Mouse (Mus musculus) small intestine, adult 10 weeks (tissue): ENCODE measurements around the gene Arhgap31. TPM values are rescaled to one million over a fixed set of nuclear protein-coding genes. Genes with fewer than 3 reads are reported as not detected.

ENCODE experiments used
- polyA plus RNA-seq: library from polyadenylated mRNA; stranded (reverse); fragments of 350-450 nt; fragmentation: Illumina TruSeq; extraction: RNeasy Lipid Tissue Mini Kit (QIAGEN cat#74804); gene quantifications from one replicate; pipeline ENCODE4 v1.2.3, GENCODE M21; 2014; ENCODE audit warnings: low replicate concordance

The Arhgap31 gene
- 6.0 TPM for polyA plus RNA-seq

DNA sequence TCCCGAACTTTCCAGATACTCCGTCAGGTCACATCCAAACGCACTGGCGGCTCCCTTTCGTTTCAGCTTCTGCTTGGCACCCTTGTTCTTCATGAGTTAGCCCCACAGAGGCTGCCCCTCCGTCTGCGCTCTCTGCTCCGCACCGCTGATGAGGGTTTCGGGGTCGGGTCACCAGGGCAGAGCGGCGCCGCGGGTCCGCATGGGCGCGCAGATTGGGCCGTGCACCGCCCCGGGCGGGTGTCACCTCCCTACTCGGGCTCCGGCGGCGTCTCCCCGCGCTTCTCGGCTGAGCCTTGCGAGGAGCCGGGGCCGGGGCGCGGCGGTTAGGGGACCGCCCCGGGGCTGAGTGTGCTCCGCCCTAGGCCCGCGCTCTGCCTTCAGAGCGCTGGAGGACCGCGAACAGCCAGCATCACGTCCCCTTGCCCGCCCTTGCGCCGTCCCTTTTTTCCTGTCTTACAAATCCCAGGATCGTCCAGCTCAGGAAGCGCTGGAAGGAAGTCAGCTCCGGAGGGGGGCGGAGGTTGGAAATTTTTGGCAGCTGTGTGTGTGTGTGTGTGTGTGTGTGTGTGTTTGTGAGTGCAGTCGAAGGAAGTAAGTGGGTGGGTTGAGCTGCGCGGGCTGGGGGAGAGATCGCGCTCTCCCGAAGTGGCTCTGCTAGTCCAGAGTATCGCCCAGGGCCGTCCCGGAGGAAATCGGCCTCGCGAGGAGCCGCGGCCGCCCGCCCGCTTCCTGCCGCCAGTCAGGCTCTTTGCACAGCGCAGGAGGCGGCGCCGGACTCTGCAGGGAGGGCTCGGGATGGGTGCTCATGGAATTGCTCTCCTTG, at the start of gene Arhgap31:
Gene Arhgap31 (minus strand): TSS at position 694 of the 823 bp plus-strand sequence.

GRCm38 (mm10) chr16:38742113-38742658, 29.1 kb upstream of the Arhgap31 start, which contains the start of gene B4galt4:
Gene B4galt4, plus strand, starts transcription at chr16:38742264.

GRCm38 (mm10) chr16:38558221-38558748, 154.8 kb downstream of the Arhgap31 start, which contains the start of gene Tmem39a:
Gene Tmem39a, plus strand, starts transcription at chr16:38558698.

DNA sequence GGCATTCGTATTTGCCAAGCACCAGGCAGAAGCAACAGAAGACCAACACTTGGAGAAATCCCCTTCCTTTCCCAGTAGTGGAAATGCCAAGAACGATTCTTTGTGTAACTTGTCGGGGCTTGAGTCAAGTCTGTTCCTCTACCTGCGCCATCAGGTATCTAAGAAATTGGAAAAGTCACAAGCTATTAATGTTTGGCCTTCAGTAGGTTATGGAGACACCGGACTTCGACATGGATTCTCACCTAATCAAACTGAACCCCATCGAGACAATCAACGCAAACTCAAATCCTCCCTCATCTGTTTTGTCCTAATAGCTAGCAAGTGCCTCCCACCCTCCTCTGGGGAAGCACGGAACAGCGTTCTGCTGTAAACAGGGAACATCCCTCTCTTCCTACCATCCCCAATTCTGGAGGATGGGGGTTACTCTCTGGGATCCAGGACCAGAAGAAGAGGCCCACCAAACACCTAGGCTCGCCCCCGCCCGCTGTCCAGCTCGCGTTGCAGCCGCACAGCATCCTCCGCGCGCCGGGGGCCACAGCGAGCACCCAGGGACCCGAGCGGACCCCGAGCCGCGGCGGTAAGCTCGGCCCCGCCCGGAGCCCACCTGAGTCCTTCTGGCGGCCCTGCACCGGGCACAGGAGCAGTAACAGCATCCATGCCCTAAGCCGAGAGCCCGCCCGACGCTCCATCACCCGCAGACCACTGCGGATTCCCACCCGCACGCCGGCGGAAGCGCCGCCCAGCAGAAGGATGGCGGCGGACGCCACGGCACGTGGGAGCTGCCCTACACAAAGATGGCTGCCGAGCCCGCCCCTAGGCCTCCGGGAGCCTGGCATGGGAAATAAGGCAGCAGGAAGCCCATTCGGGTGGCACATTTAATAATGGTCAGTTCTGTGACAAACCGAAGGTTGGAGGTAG, 163.3 kb downstream of the Arhgap31 start, which contains the start of gene Poglut1:
Gene Poglut1 (minus strand): TSS at position 780 of the 918 bp plus-strand sequence.

Other genes with a start within 250 kb of the Arhgap31 start
- gene Timmdc1, start 190.6 kb downstream of the Arhgap31 start, polyA plus RNA-seq, result 11.7 TPM
- 17.2 TPM for gene Poglut1, start 163.0 kb downstream of the Arhgap31 start, polyA plus RNA-seq
- gene Tmem39a, start 154.6 kb downstream of the Arhgap31 start, polyA plus RNA-seq, result 33.2 TPM
- gene B4galt4, start 29.0 kb upstream of the Arhgap31 start, polyA plus RNA-seq, result 60.8 TPM
- gene Upk1b, start 87.1 kb upstream of the Arhgap31 start, polyA plus RNA-seq, result 8.0 TPM
- gene 4930435E12Rik, start 115.5 kb upstream of the Arhgap31 start, polyA plus RNA-seq, result not detected
- 0.45 TPM for gene Igsf11, start 179.4 kb upstream of the Arhgap31 start, polyA plus RNA-seq